Mouse (Mus musculus): ENCODE data around the gene Ednra.

The Ednra gene

GRCm38 (mm10) chr8:77650646-77651190 is 73.5 kb downstream of the Ednra start:
- no peak for DNase-seq (ENCODE audit: inconsistent ontology term)

DNA sequence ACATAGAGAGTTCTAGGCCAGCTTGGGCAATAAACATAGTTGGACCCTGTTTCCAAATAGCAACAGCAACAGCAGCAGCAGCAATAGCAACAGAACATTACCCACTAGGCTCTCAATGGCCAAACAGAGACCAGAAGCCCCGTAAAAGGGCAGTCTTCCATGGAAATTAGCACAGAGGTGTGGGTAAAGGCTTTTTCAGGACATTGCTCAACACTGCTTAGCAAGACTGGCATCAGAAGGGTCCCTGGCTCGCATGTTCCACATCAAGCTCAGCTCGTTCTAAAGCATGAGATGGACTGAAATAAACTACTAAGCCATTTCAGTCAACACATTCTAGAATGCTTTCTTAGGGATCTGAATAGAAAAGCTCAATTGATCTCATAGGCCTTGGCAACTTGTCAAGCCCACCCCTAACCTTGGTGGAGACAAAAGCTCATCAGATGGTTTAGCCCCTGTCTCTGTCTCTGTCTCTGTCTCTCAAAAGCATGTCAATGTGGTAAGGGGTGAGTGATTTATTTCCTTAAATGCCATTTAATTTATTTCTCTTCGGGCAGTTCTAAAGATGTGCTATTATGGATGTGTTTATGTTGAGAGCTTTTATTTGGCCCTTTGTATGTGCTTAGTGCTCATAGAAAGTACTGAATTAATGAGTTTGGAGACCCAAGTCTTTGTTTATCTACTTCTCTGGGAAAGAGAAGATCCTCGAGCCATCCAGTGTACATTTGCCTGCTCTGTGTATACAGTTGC is 84.0 kb downstream of the Ednra start:
- DNase-seq (ENCODE audit: inconsistent ontology term) = no peak

GRCm38 (mm10) chr8:77637593-77637992 is 86.7 kb downstream of the Ednra start:
- DNase-seq (ENCODE audit: inconsistent ontology term) = no peak

DNA sequence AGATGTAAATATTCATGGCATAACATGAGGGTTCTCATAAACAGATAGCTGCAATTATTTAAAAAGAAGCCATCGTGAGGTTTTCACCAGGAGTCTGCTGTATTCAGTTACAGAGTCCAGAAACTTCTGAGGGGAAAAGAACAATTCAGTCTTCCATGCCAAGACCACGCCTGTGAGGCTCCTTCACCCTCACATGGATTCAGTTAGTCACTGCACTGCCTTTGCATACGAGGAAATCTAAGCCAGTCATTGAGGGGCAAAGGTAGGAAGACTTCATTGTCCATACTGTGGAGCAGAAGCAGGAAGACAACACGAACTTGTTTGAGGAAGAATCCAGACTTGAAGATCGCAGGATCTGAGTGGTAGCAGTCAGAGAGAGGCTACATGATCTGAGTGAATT is 90.2 kb downstream of the Ednra start:
- DNase-seq (ENCODE audit: inconsistent ontology term) = no peak

DNA sequence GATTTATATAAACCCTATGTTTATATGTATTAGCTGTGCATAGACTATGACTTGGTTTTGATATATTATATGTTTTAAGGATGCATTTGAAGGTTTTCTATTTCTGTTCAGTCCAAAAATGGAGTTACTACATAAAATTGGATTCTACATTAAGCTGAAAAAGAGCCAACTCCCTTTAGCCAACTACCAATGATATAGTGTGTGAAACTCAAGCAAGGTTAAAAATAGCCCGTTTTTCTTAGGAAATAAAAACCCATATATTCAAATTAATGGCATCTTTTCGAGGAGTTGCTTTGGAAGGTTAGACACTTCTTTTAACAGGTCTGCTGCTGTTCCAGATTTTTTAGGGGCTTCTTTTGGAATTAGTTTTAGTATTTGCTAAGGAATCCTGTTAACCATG is 91.1 kb downstream of the Ednra start:
- DNase-seq (ENCODE audit: inconsistent ontology term) = no peak

DNA sequence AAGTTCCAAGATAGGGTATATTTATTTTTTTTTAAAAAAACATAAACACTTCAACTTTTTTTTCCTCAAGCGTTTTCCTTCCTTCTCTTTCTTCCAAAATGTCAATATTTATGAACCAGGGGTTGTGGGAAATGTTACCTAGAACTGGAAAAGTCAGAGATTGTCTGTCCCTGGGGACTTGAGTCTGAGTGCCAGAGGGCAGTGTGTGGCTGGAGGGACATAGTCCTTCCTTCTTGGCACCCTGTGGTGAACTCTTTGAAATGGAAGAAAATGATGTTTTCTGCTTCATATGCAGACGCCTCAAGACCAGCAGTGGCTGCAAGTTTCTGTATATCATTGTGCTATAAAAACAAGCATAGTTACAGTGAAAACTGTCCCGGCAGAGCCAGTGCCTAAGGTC is 93.6 kb downstream of the Ednra start:
- DNase-seq (ENCODE audit: inconsistent ontology term) = no peak

GRCm38 (mm10) chr8:77629858-77630537 is 94.3 kb downstream of the Ednra start:
- DNase-seq (ENCODE audit: inconsistent ontology term) = peak; percentile 54

- no peak for DNase-seq (ENCODE audit: inconsistent ontology term)
Observed at GRCm38 (mm10) chr8:77623677-77624209, 100.5 kb downstream of the Ednra start.

GRCm38 (mm10) chr8:77617916-77618315 is 106.3 kb downstream of the Ednra start:
- peak; percentile 55 for DNase-seq (ENCODE audit: inconsistent ontology term)

Data from Muller cell, postnatal 12 days (primary cell).